Mouse (Mus musculus) cerebellum, adult 2 months (tissue): ENCODE measurements at regions not wholly inside any gene's neighbourhood (a gene's known extent, or its start where the extent isn't known, plus 50 kb on each side); places are given as distances from the start of the nearest gene placed in this dataset.

Experiments
- DNase-seq, 2 experiments: peaks; one replicate each; pipeline ENCODE4 v3.0.0; 2021
- H3K27ac ChIP-seq: fragments of 200-500 bp; 2 replicates; pipeline ENCODE4 v1.5.1; 2012; ENCODE audit warnings: low read length, control low read depth, inconsistent platforms; ENCODE audit not compliant: insufficient read depth
- H3K27me3 ChIP-seq: fragments of 200-500 bp; 2 replicates; pipeline ENCODE4 v1.6.1; 2012; ENCODE audit warnings: inconsistent platforms, mild to moderate bottlenecking, low read length, moderate library complexity; ENCODE audit not compliant: control insufficient read depth, insufficient read depth
- H3K4me1 ChIP-seq: fragments of 200-500 bp; 2 replicates; pipeline ENCODE4 v1.6.1; 2011; ENCODE audit warnings: low read length; ENCODE audit not compliant: control insufficient read depth, insufficient read depth
- H3K4me3 ChIP-seq: fragments of 200-500 bp; replicated peaks from 2 replicates; pipeline ENCODE3; 2011; ENCODE audit warnings: mild to moderate bottlenecking, low read depth, low read length, control low read depth; ENCODE audit not compliant: insufficient read depth
- CTCF ChIP-seq: fragments of 200-500 bp; IDR thresholded peaks from 2 replicates; pipeline ENCODE4 v1.5.1; 2011; ENCODE audit warnings: low read depth, mild to moderate bottlenecking, control low read depth, low read length, moderate library complexity, borderline replicate concordance; ENCODE audit not compliant: insufficient read depth
- POLR2A ChIP-seq: fragments of 200-500 bp; IDR thresholded peaks from 2 replicates; pipeline ENCODE4 v1.6.1; 2011; ENCODE audit warnings: low read length, control low read depth, borderline replicate concordance; ENCODE audit not compliant: insufficient read depth
- WGBS: fragments of 180-500 bp; shearing (Covaris S2); methylation state at CpG from one replicate; pipeline ENCODE4 v1.1.7; 2018; 5-methylcytosine and 5-hydroxymethylcytosine counted together

DNA sequence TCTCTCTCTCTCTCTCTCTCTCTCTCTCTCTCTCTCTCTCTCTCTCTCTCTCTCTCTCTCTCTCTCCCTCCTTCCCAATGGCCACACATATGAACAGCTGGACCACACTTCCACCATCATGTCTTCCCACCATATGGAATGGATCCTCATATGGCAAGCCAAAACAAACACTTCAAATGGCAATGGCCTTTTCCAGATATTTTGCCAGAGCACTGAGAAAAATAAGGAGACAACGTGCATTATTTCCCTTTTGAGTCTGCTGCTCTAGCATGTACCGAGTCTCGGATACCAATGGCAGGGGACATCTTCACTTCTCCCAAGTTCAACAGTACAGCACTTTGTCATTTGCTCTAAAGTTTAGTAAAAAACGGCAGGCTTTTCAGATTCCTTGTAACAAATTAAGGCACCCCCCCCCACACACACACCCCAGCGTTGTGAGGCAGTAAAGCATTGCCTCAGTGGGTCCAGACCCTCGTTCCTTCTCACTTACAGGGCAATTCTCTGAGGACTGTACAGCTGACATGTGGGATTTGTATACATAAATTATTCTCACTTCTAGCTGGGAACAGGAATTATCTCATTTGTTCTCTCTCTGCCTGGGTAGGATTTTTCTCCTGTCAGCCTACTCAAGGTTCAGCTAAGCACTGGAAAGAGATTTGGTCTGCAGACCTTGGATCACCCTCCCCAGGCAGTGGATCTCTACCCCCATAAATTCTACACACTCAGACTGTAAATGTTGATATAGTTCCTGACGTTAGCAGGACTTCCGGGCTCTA lies 100.8 kb upstream of the Kctd3 start:
- H3K4me1 ChIP-seq = no peaks in the 10 kb centered on the region
- no peak overlapping the region for H3K4me3 ChIP-seq
- no peak for TF ChIP-seq POLR2A
- TF ChIP-seq CTCF = no peak
- H3K27me3 ChIP-seq = no peaks in the 10 kb centered on the region; the same call in 1 of the 2 replicates
- WGBS = 86% methylated on average over 8 of the region's 8 CpGs
- no peak for DNase-seq
- no peak overlapping the region for H3K27ac ChIP-seq

DNA sequence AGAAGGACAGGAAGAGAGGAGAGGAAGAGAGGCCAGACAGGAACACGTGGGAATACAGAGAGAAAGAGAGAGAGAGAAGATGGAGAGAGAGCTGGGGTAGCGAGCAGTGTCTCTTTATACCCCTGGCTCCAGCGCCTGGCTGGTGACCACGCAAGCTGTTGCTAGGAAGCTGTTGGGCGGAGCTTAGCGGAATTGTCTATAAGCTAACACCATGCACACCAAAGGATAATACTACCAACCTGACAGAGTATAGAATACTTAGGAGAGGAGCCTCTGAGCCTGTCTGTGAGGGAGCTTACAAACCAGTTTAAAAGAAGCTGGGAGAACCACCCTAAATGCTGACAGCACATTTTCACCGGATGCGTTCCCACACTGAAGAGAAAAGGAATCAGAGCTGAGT lies 100.2 kb upstream of the Kctd3 start:
- 50% methylated on average over 8 of the region's 8 CpGs for WGBS
- no peaks in the 10 kb centered on the region for H3K4me1 ChIP-seq
- H3K27ac ChIP-seq = no peak overlapping the region
- H3K4me3 ChIP-seq = no peak overlapping the region
- DNase-seq = peak in 1 of 2 experiments; percentile 4
- no peaks in the 10 kb centered on the region; the same call in 1 of the 2 replicates for H3K27me3 ChIP-seq
- TF ChIP-seq POLR2A (no peak), CTCF (no peak)

DNA sequence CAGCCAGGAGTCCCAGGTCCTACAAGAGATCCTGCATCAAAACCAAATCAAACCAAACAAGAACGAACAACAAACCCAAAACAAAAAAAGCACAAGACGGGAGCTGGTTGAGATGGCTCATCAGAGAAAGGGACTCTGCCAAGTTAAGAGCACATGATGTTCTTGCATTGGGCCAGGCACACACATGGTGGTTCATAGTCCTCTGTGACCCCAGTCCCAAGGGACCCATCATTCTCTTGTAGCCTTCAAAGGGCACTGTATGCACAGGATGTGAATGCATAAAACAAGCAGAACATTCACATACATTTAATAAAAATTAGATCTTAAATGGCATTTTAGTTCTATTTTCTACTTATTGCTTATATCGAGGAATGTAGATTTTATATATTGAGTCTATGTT lies 99.5 kb upstream of the Kctd3 start:
- no peak overlapping the region for H3K27ac ChIP-seq
- no peaks in the 10 kb centered on the region for H3K4me1 ChIP-seq
- H3K27me3 ChIP-seq = no peaks in the 10 kb centered on the region; the same call in 1 of the 2 replicates
- WGBS = 94% methylated on average over 3 of the region's 3 CpGs
- DNase-seq = no peak
- TF ChIP-seq POLR2A (no peak), CTCF (no peak)
- H3K4me3 ChIP-seq = no peak overlapping the region

DNA sequence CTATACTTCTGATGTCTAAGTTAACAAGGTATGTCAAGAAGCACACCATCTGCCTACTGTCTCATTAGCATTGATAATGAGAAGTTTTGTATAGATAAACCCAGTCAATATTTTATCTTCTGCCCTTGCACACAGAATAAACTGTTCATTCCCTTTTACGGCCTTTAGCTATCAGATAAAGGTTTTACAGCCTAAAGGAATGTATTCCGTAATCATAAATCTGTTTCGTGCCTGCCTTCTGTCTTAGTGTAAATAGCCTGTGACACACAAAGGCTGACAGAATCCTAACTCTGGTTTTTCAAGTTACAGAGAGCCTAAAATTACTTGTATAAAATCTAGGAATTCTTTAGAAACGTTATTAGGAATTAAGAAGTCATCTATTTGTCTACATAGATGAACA lies 97.6 kb upstream of the Kctd3 start:
- H3K27me3 ChIP-seq = no peaks in the 10 kb centered on the region; the same call in 1 of the 2 replicates
- TF ChIP-seq CTCF (no peak), POLR2A (no peak)
- no peak for DNase-seq
- H3K4me3 ChIP-seq = no peak overlapping the region
- 94% methylated on average over 4 of the region's 4 CpGs for WGBS
- H3K4me1 ChIP-seq = no peaks in the 10 kb centered on the region
- no peak overlapping the region for H3K27ac ChIP-seq

DNA sequence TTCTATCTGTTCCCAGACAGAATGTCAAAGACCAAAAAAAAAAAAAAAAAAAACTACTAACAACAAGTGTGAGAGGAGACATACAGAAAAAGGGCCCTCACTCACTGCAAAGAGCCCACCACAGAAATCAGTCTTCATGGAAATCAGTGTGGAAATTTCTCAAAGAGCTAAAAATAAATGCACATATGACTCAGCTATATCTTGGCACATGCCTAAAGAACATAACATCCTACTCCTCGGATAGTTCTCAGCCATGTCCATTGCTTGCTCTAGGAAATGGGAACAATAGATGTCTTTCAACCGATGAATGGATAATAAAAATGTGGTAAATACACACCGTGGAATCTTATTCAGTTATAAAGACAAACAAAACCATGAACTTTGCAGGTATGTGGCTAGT lies 95.1 kb upstream of the Kctd3 start:
- TF ChIP-seq POLR2A = no peak
- TF ChIP-seq CTCF = no peak
- H3K4me3 ChIP-seq = no peak overlapping the region
- WGBS = 68% methylated on average over 3 of the region's 3 CpGs
- DNase-seq = no peak
- H3K27ac ChIP-seq = no peak overlapping the region
- H3K4me1 ChIP-seq = no peaks in the 10 kb centered on the region
- no peaks in the 10 kb centered on the region for H3K27me3 ChIP-seq

DNA sequence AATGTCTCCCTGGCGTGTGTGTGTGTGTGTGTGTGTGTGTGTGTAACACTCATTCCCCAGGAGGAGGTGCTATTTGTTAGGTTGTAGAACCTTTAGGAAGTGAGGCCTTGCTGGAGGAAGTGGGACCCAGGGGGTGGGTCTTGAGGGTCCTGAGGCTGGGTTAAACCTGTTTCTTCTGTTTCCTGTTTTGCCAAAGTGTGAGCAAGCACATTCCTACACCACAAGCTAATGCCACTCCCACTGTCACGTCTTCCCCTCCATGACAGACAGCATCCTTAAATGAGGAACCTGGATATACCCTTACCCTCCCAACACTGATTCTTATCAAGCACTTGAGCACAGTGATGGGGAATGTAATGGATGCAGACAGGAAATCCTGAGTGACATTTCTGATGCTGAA lies 91.5 kb upstream of the Kctd3 start:
- Histone ChIP-seq H3K27me3 (no peaks in the 10 kb centered on the region), H3K4me1 (no peaks in the 10 kb centered on the region), H3K27ac (no peak overlapping the region), H3K4me3 (no peak overlapping the region)
- WGBS = 95% methylated on average over 2 of the region's 2 CpGs
- TF ChIP-seq POLR2A (no peak), CTCF (no peak)
- DNase-seq = no peak

DNA sequence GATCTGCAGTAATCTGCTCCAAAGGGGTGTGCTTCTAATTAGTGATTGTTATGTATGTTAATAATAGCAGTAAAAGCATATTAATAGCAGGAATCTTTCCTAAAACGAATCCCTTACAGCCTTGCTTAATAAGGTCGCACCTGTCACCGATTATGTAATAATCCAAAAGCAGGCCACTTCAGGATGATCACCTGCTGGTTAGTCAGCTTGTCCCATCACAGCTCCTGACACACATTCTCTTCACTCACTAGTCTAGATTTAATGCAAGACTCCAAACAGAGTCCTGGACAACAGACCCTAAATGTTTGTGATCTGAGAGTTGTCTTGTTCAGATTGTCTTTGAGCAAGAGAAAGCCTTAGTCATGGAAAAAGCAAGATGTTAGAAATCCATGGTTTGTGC lies 85.2 kb upstream of the Kctd3 start:
- peak; percentile 27 to 78 for DNase-seq
- peaks cover 11% of the 10 kb centered on the region; the same call in 1 of the 2 replicates for H3K4me1 ChIP-seq
- no peak overlapping the region for H3K27ac ChIP-seq
- TF ChIP-seq POLR2A (no peak), CTCF (no peak)
- no peaks in the 10 kb centered on the region for H3K27me3 ChIP-seq
- no peak overlapping the region for H3K4me3 ChIP-seq
- 11% methylated on average over 3 of the region's 3 CpGs for WGBS

DNA sequence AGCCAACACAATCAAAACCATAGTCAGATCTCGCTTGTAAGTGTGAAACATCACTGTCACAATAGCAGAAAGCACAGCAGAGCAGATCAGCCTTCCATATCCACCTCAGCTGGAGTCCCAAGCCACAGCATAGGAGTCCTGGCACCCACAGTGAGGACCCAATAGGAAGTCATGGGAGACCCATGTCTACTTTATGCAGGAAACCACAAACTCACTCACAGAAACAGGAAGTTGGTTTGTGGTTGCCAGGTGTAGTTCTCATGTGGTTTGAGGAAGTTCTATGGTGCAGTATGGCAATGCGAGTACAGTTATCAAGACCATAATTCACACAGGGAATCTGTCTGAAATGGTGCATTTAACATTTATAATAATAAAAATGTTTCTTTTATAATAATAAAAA lies 77.6 kb upstream of the Kctd3 start:
- no peak for TF ChIP-seq POLR2A
- TF ChIP-seq CTCF = no peak
- no peak for DNase-seq
- H3K4me1 ChIP-seq = no peaks in the 10 kb centered on the region
- 93% methylated on average over 2 of the region's 2 CpGs for WGBS
- H3K27me3 ChIP-seq = no peaks in the 10 kb centered on the region
- no peak overlapping the region for H3K27ac ChIP-seq
- no peak overlapping the region for H3K4me3 ChIP-seq
